Mouse (Mus musculus) heart, adult 9 months (tissue): Measurements from ENCODE around the gene Zmynd10.

Source experiments
- DNase-seq, 2 experiments: peaks; one replicate each; pipeline ENCODE4 v3.0.0; 2022; ENCODE audit warnings: low spot score in 2 of 2

Zmynd10 gene

DNA sequence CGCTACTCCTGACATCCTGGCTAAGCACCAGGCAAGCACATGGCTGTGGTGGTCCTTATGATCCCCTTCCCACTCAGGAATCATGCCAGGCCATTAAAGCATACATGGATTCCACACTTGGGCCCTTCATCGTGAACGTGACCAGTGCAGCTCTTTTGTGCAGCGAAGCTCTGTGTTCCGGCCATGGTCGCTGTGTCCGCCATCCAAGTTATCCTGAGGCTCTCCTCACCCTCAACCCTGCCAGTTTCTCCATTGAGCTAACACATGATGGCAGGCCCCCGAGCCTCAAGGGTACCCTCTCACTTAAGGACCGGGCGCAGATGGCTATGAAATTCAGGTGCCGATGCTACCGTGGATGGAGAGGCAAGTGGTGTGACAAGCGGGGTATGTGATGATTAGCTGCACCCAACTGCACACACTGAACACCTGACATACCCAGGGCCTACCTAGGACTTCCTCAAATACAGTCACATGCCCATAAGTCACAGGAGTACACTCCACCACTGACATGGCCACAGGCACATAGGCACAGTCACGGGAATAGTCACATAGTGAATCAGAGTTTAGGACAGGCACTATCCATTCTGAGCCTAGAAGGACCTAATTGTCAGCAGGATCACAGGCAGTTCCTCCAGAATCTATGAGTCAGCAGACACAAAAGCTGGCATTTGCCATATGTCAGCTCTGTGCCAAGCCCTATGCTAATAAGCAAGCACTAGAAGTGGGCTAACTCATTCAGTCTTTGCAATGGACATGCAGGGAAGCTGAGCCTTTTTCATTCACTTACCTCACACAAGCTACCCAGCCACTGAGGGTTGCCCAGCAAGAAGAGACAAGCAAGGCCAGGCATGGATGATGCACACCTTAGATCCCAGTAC lies 32.2 kb downstream of the Zmynd10 start:
- DNase-seq = no peak

- peak; percentile 93 for DNase-seq
These were observed 33.6 kb downstream of the Zmynd10 start, which contains the start of gene Hyal3 for GRCm38 (mm10) chr9:107580501-107581317. TSS of gene Hyal3 (plus strand) at chr9:107580818.

- DNase-seq = no peak
These were observed 34.5 kb downstream of the Zmynd10 start for GRCm38 (mm10) chr9:107581584-107581983.

DNA sequence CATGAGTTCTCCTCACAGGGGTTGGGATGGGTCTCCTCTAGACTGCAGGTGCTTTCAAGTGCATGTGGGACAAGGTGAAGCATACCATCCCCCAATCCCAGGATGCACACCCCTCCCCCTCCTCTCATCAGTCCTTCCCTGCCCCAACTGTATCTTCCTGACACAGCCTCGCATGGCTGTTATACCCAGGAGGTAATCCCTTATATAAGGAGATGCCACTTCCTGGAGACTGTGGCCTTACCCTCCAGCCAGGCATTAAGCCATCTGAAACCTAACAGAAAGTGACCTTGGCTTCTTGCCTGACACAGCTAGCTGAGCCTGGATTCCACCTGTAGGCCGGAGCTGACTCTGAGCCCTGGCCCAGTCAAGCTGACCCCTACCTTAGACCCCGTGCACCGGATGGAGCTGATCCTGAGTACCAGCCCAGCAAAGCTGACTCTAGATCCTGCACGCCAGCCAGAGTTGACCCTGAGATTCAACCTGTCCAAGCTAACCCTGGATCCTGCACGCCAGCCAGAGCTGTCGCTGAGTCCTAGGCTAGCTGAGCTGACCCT lies 35.5 kb downstream of the Zmynd10 start:
- DNase-seq = no peak

GRCm38 (mm10) chr9:107583174-107583573 lies 36.1 kb downstream of the Zmynd10 start:
- DNase-seq = no peak

- no peak for DNase-seq
These were observed 39.4 kb downstream of the Zmynd10 start for GRCm38 (mm10) chr9:107586504-107586903.

DNA sequence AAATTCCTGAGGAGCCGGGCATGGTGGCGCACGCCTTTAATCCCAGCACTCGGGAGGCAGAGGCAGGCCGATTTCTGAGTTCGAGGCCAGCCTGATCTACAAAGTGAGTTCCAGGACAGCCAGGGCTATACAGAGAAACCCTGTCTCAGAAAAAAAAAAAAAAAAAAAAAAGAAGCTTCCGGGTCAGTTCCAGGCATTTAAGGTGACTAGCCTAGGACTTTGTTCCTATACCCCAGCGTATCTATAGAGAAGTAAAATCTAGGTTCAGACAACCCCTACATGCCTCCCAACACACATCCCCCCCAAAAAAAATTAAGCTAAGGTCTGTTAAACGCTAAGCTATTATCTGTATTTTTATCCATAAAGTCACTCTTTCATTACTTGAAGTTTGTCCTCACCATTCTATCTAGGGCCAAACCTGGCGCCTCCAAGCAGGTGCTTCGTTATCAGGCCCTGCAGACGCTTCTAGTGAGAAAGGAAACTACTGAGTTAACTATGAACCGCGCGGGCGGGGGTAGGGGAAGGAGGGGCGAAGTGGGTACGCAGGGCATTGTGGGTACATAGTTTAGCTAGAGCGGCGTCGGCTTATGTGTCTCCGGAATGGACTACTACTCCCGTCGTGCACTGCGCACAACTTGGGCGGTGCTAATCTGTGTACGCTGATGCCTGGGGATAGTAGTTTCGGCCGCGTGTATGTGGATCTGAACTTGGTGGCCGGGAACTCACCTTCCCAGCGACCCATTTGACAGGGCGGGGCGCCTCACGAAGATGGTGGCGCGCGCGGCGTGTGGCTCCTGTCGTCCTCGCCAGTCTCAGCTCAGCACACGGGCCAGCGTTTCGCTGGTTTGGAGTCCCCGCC lies 40.1 kb downstream of the Zmynd10 start, which contains the start of gene Ifrd2:
Ifrd2 (plus strand) TSS at position 669 of the 859 bp plus-strand sequence.
- peak; percentile 98 to 99 for DNase-seq

DNA sequence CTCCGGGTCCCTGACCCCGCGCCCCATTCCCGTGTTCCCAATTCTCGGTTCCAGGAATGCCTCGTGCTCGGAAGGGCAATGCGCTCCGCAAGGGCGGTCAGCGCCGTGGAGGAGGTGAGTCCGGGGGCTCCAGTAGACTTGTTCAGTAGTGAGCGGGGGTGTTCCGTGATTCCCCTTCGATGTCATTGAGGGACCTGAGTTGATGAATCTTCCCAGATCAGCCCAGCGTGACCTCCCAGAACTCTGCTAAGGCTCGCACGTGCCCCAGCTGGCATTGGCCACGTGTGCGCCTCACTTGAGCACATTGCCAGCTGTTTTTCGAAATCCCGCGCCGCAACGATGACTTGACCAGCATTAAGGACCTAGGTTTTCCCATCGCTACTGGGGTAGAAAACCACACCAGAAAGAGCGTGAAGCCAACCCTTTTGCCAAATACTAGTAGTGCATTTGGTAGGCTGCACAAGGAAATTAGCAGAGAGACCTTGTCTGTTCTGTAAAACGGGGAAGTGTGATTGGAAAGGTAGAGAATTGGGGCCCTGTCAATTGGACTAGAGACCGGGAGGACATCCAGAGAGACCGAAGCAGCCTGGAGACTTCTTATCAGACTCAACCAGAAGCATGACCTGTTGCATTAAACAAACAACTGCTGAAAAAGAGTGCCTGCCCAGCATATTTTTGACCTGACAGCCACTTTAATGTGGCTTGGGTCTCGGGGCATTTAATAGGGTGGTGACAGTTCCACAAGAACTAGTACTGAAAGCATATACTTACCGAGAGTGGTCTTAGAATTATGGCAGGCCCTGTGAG lies 40.9 kb downstream of the Zmynd10 start:
- peak; percentile 55 to 64 for DNase-seq

- peak; percentile 58 to 62 for DNase-seq
These were observed 43.1 kb downstream of the Zmynd10 start for GRCm38 (mm10) chr9:107590058-107590772.

- DNase-seq = no peak
These were observed 43.6 kb downstream of the Zmynd10 start for GRCm38 (mm10) chr9:107590773-107591060.

DNA sequence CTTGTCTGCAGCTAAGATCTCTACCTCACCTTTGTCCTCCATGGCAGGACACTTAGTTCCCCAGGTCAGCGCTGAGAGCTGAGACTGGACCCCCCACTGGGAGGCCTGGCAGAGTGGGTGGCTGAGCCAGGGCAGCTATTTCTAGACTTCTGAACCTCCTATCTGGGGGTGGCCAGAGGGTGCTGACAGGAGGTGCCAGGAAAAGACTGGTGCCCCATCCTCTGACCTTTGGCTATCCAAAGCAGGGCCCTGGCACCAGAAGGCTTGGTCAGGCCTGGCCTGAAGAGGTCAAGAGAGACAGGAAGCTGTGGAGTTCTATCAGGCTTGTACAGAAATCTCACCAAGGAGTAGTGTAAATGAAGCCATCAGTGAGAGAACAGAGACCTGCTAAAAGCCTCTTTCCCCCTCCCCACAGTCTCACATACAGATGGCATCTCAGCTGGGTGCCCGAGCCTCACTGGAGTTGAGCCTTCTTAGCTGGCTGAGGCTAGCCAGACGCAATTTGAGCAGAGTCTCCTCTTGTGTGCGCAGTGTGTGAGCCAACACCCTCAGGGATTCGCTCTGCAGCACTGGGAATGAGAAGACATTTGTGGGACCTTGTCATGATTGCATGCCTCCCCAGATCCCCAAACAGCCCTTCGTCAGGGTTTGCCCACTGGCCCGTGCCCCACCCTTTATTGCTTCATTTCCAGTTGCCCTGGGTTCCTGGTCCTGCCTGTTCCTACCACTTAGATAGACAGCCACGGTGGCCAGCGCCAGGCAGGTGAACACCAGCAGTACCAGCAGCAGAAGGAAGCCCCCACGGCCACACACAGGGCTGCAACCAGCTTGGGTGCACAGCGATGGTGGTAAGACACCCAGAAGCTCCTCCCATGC lies 46.2 kb downstream of the Zmynd10 start:
- DNase-seq = peak; percentile 74 to 76

GRCm38 (mm10) chr9:107594281-107595062 lies 47.4 kb downstream of the Zmynd10 start:
- DNase-seq = no peak

DNA sequence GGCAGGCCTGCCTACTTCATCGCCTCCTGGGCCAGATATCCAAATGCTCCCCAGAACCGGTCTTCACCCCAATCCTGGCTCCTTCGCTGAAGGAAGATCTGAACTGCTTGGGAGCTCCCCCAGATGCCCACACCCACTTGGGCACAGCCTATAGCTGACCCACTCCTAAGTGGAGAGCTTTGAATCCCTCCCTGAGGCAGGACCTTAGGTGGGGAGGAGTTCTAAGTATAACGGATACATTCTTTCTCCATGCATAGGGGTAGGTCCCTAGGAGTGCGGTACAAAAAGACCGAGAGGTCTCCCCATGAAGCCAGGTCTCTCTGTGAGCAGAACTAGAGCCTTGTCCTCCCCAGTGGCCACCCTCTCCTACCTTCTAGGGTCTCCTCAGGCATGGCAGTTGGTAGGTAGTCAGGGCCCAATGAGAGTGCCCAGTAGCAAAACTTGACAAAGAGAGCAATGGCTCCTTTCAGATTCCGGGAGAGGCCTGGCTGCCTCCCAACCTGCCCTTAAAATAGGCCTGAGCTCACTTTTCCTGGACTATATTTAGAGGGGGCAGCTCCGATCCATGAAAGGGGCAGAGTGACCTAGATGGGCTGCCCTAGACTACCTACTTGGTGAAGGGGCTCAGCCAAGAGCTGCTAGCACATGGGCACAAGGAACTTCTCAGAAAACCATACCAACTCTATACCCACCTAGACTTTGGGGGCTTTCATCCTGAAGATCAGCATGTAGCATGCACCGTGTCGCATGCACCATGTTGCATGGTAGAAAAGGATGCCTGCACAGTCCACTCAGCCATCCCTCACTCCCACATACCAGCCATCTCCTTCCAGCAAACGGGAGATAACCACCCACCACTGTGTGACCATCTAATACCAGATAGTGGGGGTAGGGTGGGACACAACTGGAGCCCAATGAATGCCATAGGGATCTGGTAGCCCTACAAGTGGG lies 49.8 kb downstream of the Zmynd10 start:
- DNase-seq = peak; percentile 74 to 85

DNA sequence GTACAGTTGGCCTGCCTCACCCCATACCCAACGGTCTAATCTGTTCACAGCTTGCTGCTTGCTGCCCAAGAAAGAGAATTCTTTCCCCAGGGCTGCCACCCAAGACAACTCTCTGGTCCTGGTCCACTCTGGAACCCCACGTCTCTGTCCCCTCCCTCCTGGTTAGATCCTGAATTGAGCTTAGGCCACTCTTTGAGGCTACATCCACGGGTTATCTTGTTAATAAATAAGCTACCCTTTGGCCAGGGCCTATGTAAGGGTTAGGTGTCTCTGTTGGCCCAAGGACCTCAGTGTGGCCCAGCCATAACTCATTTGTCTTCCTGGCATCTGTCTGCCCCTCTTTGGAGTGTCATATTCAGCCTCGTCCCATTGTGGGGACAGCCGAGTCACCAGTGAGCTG lies 51.3 kb downstream of the Zmynd10 start:
- no peak for DNase-seq

DNA sequence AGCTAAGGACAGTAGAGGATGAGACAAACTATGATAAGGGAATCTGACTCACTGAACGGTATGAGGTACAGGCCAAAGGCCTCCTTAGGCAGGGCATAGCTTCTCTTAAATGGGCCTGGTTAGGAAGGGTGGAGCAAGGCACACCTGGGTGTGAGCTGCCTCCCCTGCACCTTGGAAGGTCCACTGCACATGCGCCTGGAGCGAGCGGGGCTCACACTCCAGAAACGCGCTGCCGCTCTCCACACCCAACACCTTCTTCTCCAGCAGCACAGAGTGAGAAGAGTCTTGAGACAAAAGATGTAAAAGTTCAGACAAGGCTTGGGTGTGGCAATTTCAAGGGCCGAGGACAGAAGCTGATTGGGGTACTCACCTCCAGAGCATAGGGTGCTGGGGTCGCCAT lies 52.3 kb downstream of the Zmynd10 start:
- DNase-seq = no peak

GRCm38 (mm10) chr9:107599842-107600241 lies 52.7 kb downstream of the Zmynd10 start:
- no peak for DNase-seq

GRCm38 (mm10) chr9:107600745-107601144 lies 53.6 kb downstream of the Zmynd10 start:
- DNase-seq = no peak
